Mouse (Mus musculus) G1E (cell line): ENCODE results near the gene Map6.

ENCODE experiments used
- CTCF ChIP-seq: IDR thresholded peaks from 2 replicates; pipeline ENCODE4 v1.5.1; 2012; ENCODE audit warnings: low read depth, low read length, inconsistent platforms, mixed read lengths
- GATA1 ChIP-seq: IDR thresholded peaks from 2 replicates; pipeline ENCODE4 v1.6.1; 2012; ENCODE audit warnings: borderline replicate concordance, low read length, inconsistent platforms, mixed read lengths
- GATA2 ChIP-seq: IDR thresholded peaks from 2 replicates; pipeline ENCODE4 v1.6.1; 2012; ENCODE audit warnings: low read depth, low read length, inconsistent platforms, borderline replicate concordance
- POLR2AphosphoS5 ChIP-seq: IDR thresholded peaks from 2 replicates; pipeline ENCODE4 v1.6.1; 2012; ENCODE audit warnings: low read depth, low read length, inconsistent platforms; ENCODE audit not compliant: insufficient replicate concordance

- no peak for TF ChIP-seq CTCF
- no peak for TF ChIP-seq POLR2AphosphoS5
- TF ChIP-seq GATA1 = no peak
- no peak for TF ChIP-seq GATA2
Observed at GRCm38 (mm10) chr7:99255006-99255405, 12.2 kb upstream of the Map6 start.
